Mouse (Mus musculus) urinary bladder, postnatal 14 days (tissue): Measurements from ENCODE around the gene Gzma.

Experiments used
- DNase-seq: peaks from one replicate; pipeline ENCODE4 v3.0.0; 2021; ENCODE audit warnings: low spot score

Gene Gzma

GRCm38 (mm10) chr13:113046211-113046883 lies 54.4 kb downstream of the Gzma start, which contains the start of gene Gpx8:
Gene Gpx8 (minus strand): TSS chr13:113046410.
- peak; percentile 73 for DNase-seq

- no peak for DNase-seq
Measured at GRCm38 (mm10) chr13:113045458-113046110, 55.2 kb downstream of the Gzma start.

GRCm38 (mm10) chr13:113044876-113045275 lies 55.9 kb downstream of the Gzma start:
- no peak for DNase-seq
